Mouse (Mus musculus) spleen, adult 10 weeks (tissue): ENCODE data around the gene C130032M10Rik. TPM values are rescaled to one million over a fixed set of nuclear protein-coding genes. Genes with fewer than 3 reads are reported as not detected.

Experiments used
- polyA plus RNA-seq: library from polyadenylated mRNA; stranded (reverse); fragments of 350-450 nt; fragmentation: Illumina TruSeq; extraction: RNeasy Lipid Tissue Mini Kit (QIAGEN cat#74804); gene quantifications from one replicate; pipeline ENCODE4 v1.2.3, GENCODE M21; 2015; ENCODE audit warnings: low replicate concordance; ENCODE audit not compliant: insufficient read depth

C130032M10Rik gene
- polyA plus RNA-seq: not detected

DNA sequence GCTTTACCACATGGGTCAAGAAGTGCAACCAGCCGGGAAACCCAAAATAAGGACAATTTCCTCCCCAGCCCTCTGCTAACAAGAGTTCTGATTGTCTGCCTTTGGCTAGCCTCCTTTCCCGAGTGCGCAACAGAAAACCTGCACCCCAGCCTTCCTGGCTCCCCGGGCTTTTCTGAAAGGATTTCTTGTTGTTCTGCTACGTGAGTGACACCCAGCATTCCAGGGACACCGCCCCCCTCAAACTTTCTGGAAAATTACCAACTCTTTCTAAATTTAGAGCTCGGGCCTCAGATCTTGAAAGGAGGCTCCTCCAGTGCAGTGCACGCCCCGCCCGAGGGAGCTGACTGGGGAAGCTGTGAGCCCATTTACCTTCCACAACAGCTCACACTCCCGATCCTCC, at the start of gene C130032M10Rik:
Gene C130032M10Rik (plus strand): TSS at position 334 of the 400 bp plus-strand sequence.

DNA sequence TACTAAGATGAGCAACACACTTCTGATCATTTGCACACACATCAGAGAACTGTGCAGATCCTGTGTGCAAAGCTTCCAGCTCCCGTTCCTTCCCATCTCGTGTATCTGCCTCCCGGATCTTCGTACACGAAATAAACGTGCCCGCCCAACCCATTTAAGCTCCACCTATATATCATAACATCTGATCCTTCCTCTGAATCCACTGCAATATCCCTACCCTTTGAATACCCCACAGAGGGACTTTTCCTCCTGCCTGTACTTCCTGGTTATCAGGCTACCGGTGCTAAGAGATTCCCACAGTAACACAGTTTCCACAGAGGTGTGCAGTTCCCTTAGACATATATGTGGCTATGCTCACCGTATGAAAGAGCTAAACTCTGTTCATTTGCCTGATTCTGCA, 10.7 kb upstream of the C130032M10Rik start, which contains the start of gene Ccr4:
Gene Ccr4 (minus strand): TSS at position 101 of the 400 bp plus-strand sequence.

DNA sequence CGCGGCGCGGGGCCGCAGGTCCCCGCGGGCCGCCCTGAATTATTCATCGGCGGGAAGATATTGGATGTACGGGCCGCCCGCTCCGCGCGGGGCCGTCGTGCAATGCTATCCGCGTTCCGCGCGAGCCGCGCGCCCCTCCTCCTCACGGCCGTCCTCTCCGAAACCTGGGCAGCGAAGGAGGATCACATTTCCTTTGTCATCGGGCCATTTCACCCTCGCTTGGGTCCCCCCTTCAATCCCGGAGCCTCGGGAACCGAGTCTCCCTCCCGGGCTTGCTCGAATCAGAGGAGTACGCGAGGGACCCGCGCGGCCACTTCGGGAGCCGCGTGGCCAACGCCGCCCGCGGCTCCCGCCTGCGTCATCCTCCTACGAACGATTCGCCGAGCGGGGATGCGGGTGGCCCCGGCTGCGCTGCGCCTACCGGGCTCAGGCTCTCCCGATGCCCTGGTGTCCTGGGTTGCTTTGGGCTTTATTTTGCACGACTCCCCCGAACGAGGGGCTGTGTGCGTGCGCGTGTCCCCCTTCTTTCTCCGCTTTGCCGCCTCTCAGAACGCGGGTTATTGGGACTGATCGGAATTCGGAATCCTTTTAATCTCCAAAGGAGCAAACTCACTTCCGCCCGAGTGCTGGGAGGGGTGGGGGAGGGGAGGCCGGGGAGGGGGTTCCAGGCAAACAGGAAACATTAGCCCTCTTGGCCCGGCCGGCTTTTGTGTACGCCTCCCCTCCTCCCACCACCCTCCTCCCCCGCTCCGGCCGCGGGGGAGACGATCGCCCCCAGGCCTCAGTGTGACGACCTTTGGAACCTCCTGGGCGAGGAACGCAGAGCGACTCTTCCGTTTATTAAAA, 48.5 kb downstream of the C130032M10Rik start, which contains the start of gene Trim71:
Gene Trim71 (minus strand): TSS at position 609 of the 846 bp plus-strand sequence.

Other genes starting within 250 kb of the C130032M10Rik start
- 0.90 TPM for gene Bcl2a1c, start 185.6 kb upstream of the C130032M10Rik start, polyA plus RNA-seq
- 58.4 TPM for gene Crtap, start 125.0 kb upstream of the C130032M10Rik start, polyA plus RNA-seq
- gene Glb1, start 114.6 kb upstream of the C130032M10Rik start, polyA plus RNA-seq: 22.6 TPM
- 7.2 TPM for gene Tmppe, start 114.6 kb upstream of the C130032M10Rik start, polyA plus RNA-seq
- 2.1 TPM for gene Ccr4, start 10.8 kb upstream of the C130032M10Rik start, polyA plus RNA-seq
- gene Trim71, start 48.7 kb downstream of the C130032M10Rik start, polyA plus RNA-seq: 0.04 TPM
- gene Cnot10, start 124.5 kb downstream of the C130032M10Rik start, polyA plus RNA-seq: 42.7 TPM
- gene Dync1li1, start 173.1 kb downstream of the C130032M10Rik start, polyA plus RNA-seq: 43.0 TPM
- 90.6 TPM for gene Cmtm6, start 215.4 kb downstream of the C130032M10Rik start, polyA plus RNA-seq